Mouse (Mus musculus): ENCODE data around the gene Ppp1r15a. TPM values are rescaled to one million over a fixed set of nuclear protein-coding genes. Genes with fewer than 3 reads are reported as not detected.

Ppp1r15a gene
- total RNA-seq (2021) (10 to 100 TPM; 49.0 to 57.8 TPM), polyA plus RNA-seq (2012; rRNA removed) (49.5 and 49.7 TPM in 2 replicates)
- long read RNA-seq, transcript Ppp1r15a-201 (3 exons, 2,333 nt) = major isoform, 66 of 67 reads
- long read RNA-seq, partial matches to known transcripts = 0 of 67 reads
- long read RNA-seq, other reads (novel, unspliced or antisense) = 1 of 67 reads

- DNase-seq = peak; percentile 96
These were observed at the start of gene Ppp1r15a, which contains the start of gene Plekha4 for GRCm38 (mm10) chr7:45525809-45526473. Gene Ppp1r15a (minus strand): TSS chr7:45526268. Gene Plekha4 (plus strand): TSS chr7:45526330.

GRCm38 (mm10) chr7:45574472-45575379 lies 48.7 kb upstream of the Ppp1r15a start:
- no peak for DNase-seq

DNA sequence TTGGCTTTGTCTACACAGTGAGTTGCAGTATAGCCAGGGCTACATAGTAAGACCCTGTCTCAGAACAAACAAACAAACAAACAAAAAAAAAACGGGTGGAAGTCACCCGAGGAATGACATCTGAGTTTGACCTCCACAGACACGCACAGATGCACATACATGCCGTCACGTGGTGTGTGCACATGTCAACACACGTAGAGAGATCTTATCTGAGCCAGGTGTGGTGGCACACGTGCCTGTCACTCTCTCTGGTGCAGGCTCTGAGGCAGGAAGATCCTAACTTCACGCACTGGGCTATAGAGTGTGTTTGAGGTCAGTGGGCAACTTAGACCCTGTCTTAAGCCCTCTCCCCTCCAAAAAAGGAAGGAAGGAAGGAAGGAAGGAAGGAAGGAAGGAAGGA lies 47.9 kb upstream of the Ppp1r15a start:
- no peak for DNase-seq

DNA sequence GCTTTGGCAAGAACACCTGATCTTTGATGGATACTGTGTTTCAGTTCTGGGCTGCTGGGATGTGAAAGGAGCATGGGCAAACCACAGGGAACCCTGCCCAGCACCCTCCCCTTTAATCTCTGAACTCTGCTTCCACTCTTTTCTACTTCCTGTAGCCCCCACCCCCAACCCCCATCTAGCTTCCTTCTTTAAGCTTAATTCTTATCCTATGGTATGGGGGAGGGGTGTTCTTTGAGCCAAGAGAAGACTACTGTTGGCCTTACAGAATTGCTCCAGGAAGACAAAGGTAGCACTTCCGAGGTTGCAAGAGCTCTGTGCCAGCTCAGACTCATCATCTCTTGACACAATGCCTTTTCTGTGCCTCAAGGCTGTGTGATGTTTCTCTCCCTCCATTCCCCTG lies 45.9 kb upstream of the Ppp1r15a start:
- DNase-seq = no peak

- peak; percentile 91 for DNase-seq
These were observed 44.2 kb upstream of the Ppp1r15a start, which contains the start of gene Bcat2 for GRCm38 (mm10) chr7:45570103-45570741. Gene Bcat2 (plus strand): TSS chr7:45570153.

- no peak for DNase-seq
These were observed 42.8 kb upstream of the Ppp1r15a start for GRCm38 (mm10) chr7:45568601-45569473.

- peak; percentile 98 for DNase-seq
These were observed 41.9 kb upstream of the Ppp1r15a start for GRCm38 (mm10) chr7:45567780-45568516.

GRCm38 (mm10) chr7:45567112-45567779 lies 41.2 kb upstream of the Ppp1r15a start:
- DNase-seq = no peak

- DNase-seq = no peak
These were observed 39.4 kb upstream of the Ppp1r15a start for GRCm38 (mm10) chr7:45565446-45565845.

DNA sequence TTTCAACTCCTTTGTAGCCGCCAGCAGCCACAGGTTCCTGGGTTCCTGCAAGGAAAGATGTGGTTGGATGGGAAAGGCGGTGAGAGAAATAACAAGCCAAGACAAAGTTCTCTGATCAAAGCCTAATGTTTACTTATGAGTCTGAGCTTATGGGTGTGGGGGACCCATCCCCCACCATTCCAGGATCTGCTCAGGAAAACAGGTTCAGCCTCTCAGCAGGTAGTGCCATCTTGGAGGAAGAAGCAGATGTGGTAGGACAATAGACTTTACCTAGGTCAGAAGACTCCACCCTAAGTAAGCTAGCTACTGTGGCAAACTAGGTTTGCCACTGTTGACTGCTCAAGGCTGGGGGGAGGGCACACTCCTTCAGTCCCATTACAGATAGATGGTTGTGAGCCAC lies 38.7 kb upstream of the Ppp1r15a start:
- no peak for DNase-seq

DNA sequence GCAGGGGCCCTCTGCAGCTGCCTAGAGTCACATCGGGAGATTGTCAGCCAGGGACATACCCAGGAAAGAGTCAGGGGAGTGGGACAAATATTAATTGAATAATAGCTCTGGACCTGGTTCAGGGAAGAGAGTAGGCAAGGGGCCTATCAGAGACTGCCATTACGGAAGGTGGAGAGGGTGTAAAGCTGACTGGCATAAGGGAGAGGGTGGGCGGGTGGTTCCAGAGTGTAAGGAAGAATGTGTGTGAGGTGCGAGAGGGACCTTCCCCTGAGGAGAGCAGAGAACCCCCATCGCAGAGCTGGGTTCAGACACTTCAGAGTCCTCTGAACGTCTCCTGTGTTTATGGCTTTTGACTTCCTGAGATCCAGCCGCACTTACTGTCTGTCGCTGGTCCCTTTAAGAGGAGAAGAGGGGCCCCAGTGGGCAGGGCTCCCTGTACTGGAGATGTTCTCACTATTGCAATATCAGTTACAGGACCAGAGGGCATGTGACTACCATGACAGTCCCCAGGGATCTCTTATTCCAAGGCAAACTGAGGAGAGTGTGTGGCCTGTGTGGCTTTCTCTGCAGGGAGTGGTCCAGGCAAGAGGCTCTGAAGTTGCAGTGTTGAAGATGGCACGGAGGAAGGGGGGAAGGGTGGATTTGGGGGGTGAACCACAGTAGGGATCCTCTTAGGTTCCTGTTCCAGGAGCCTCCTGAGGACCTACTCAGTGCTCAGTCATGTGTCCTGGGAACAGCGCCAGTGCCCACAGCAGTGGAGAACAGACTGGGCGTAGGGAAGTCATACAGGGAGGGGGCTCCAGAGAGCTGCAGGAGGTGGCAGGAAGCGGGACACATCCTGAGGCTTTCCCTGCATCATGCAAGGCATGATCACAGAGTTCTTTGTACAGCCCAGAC lies 35.8 kb upstream of the Ppp1r15a start:
- DNase-seq = no peak

- DNase-seq = peak; percentile 75
These were observed 35.0 kb upstream of the Ppp1r15a start for GRCm38 (mm10) chr7:45560843-45561623.

DNA sequence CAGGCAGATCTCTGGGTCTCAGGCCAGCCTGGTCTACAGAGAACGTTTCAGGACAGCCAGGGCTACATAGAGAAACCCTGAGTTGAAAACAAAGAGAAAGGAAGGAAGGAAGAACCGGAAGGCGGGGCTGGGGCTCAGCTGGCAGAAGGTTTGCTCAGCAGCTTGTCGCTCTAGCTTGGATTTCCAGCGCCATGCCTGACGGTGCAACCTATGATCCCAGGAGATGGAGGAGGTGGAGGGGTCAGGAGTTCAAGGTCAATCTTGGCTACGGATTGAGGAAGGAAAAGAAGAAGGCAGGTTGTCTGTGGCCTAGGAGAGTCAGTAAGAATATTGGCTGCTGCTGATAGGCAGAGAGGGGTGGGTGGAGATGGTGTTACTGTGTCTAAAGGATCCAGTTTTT lies 34.2 kb upstream of the Ppp1r15a start:
- DNase-seq = no peak

GRCm38 (mm10) chr7:45558907-45559306 lies 32.8 kb upstream of the Ppp1r15a start:
- no peak for DNase-seq

GRCm38 (mm10) chr7:45555787-45556186 lies 29.7 kb upstream of the Ppp1r15a start:
- peak; percentile 85 for DNase-seq

DNA sequence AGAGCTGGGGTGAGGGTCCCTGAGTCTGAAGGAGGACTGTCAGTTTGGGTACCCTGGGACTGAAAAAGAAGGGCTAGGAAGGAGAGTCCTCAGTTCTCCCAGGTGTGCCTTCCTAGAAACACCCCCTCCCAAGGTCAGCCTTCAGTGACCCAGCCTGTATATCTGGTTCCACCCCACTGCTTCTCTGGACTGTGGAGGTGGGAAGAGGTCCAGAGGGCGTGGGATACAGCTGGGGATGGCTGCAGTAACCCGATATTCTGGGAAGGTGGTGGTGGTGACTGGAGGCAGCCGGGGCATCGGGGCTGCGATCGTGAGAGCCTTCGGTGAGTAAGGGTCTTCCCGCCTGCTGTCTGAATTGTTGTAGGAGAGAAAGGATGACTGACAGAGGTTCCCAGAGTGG lies 28.7 kb upstream of the Ppp1r15a start, which contains the start of gene Hsd17b14:
Gene Hsd17b14 (plus strand): TSS at position 150 of the 400 bp plus-strand sequence.
- DNase-seq = no peak

GRCm38 (mm10) chr7:45553990-45554389 lies 27.9 kb upstream of the Ppp1r15a start:
- no peak for DNase-seq

- DNase-seq = no peak
These were observed 27.5 kb upstream of the Ppp1r15a start for GRCm38 (mm10) chr7:45553519-45553918.

Data from adrenal gland, adult 2 months (tissue).